Mouse (Mus musculus) heart, adult 2 months (tissue): ENCODE data around the gene Wnt8b.

Experiments used
- CTCF ChIP-seq: fragments of 200-600 bp; IDR thresholded peaks from 2 replicates; pipeline ENCODE4 v1.8.1; 2022; ENCODE audit warnings: antibody characterized with exemption, mild to moderate bottlenecking, moderate library complexity
- POLR2A ChIP-seq: fragments of 200-500 bp; IDR thresholded peaks from 2 replicates; pipeline ENCODE4 v1.6.1; 2011; ENCODE audit warnings: mild to moderate bottlenecking, low read depth, low read length, control low read depth; ENCODE audit not compliant: insufficient read depth

DNA sequence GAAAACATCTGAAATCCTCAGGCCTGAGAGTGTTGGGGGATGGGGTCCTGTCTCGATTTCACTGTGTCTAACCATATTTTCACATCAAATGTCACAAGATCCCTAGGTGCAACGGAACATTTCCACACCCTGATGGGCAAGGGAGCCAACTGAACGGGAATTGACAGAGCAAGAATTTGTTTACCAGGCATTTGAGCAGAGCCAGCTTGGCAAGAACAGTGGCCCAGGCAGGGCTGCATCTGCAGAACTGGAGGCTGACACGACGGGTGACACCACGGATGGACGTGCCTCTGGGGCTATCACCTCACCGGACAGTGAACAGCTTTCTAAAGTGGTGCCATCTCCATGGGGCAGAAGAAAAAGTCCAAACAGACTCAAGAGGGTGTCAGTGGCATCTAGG, 44.1 kb downstream of the Wnt8b start:
- no peak for TF ChIP-seq POLR2A
- no peak for TF ChIP-seq CTCF
